Mouse (Mus musculus) myocyte (in vitro differentiated cells): ENCODE measurements at regions not wholly inside any gene's neighbourhood (a gene's known extent, or its start where the extent isn't known, plus 50 kb on each side); places are given as distances from the start of the nearest gene placed in this dataset.

Experiments used
- H3K27me3 ChIP-seq: one replicate; pipeline ENCODE4 v1.6.1; 2011; ENCODE audit not compliant: control insufficient read depth, insufficient read depth, insufficient read length
- H3K36me3 ChIP-seq: one replicate; pipeline ENCODE4 v1.6.1; 2011; ENCODE audit not compliant: control insufficient read depth, insufficient read depth
- H3K4me2 ChIP-seq: one replicate; pipeline ENCODE4 v1.6.1; 2011; ENCODE audit warnings: low read depth, control low read depth
- H3K4me3 ChIP-seq: one replicate; pipeline ENCODE4 v1.5.1; 2011; ENCODE audit warnings: mild to moderate bottlenecking, control low read depth, moderate library complexity
- H3K79me2 ChIP-seq: one replicate; pipeline ENCODE4 v1.6.1; 2011; ENCODE audit not compliant: control insufficient read depth, insufficient read depth
- H3ac ChIP-seq: one replicate; pipeline ENCODE4 v1.6.1; 2011; ENCODE audit not compliant: control insufficient read depth, insufficient read length
- CEBPB ChIP-seq: IDR thresholded peaks from 2 replicates; pipeline ENCODE4 v1.6.1; 2011; ENCODE audit warnings: mild to moderate bottlenecking, moderate library complexity; ENCODE audit not compliant: poor library complexity, insufficient read depth, severe bottlenecking
- E2F4 ChIP-seq: IDR thresholded peaks from one replicate; pipeline ENCODE4 v1.6.1; 2011; ENCODE audit warnings: mild to moderate bottlenecking, control low read depth, moderate library complexity; ENCODE audit not compliant: insufficient read depth
- MAX ChIP-seq: IDR thresholded peaks from one replicate; pipeline ENCODE4 v1.6.1; 2011; ENCODE audit warnings: low read depth, mild to moderate bottlenecking, control low read depth
- MYOD1 ChIP-seq, 3 experiments: IDR thresholded peaks; one replicate each; pipeline ENCODE4 v1.6.1; 2011; ENCODE audit warnings: control low read depth in 2 of 3, low read depth in 2 of 3, mild to moderate bottlenecking in 2 of 3, moderate library complexity in 1 of 3; ENCODE audit not compliant: insufficient read length in 2 of 3, control insufficient read depth in 1 of 3
- MYOG ChIP-seq, 3 experiments: IDR thresholded peaks; one replicate each; pipeline ENCODE4 v1.6.1; 2011; ENCODE audit warnings: control low read depth in 2 of 3, low read depth in 2 of 3, mild to moderate bottlenecking in 2 of 3; ENCODE audit not compliant: insufficient read length in 2 of 3, control insufficient read depth in 1 of 3, insufficient read depth in 1 of 3
- POLR2A ChIP-seq: IDR thresholded peaks from one replicate; pipeline ENCODE4 v1.6.1; 2011; ENCODE audit warnings: low read depth, mild to moderate bottlenecking, control low read depth, moderate library complexity; ENCODE audit not compliant: insufficient read length
- POLR2AphosphoS2 ChIP-seq: IDR thresholded peaks from one replicate; pipeline ENCODE4 v1.6.1; 2011; ENCODE audit warnings: low read depth, control low read depth; ENCODE audit not compliant: insufficient read length
- REST ChIP-seq: IDR thresholded peaks from one replicate; pipeline ENCODE4 v1.6.1; 2011; ENCODE audit warnings: mild to moderate bottlenecking, control low read depth, moderate library complexity; ENCODE audit not compliant: insufficient read depth, insufficient read length
- SRF ChIP-seq: IDR thresholded peaks from one replicate; pipeline ENCODE4 v1.6.1; 2011; ENCODE audit warnings: low read depth; ENCODE audit not compliant: control insufficient read depth, insufficient read length
- TCF12 ChIP-seq: IDR thresholded peaks from one replicate; pipeline ENCODE4 v1.6.1; 2011; ENCODE audit warnings: mild to moderate bottlenecking, control low read depth; ENCODE audit not compliant: poor library complexity, insufficient read depth, severe bottlenecking
- TCF3 ChIP-seq: IDR thresholded peaks from one replicate; pipeline ENCODE4 v1.6.1; 2011; ENCODE audit warnings: low read depth, control low read depth; ENCODE audit not compliant: insufficient read length
- USF1 ChIP-seq: IDR thresholded peaks from one replicate; pipeline ENCODE4 v1.6.1; 2011; ENCODE audit warnings: low read depth, mild to moderate bottlenecking, control low read depth, moderate library complexity

- Histone ChIP-seq H3K4me3 (no peak overlapping the region), H3K4me2 (no peak overlapping the region), H3K79me2 (no peaks in the 10 kb centered on the region), H3K36me3 (no peaks in the 10 kb centered on the region), H3K27me3 (no peaks in the 10 kb centered on the region), H3ac (no peak overlapping the region)
- no peak for TF ChIP-seq CEBPB
- TF ChIP-seq TCF3 = no peak
- TF ChIP-seq MAX = no peak
- TF ChIP-seq TCF12 = no peak
- TF ChIP-seq REST = no peak
- no peak for TF ChIP-seq MYOG (IDR thresholded peaks at IDR 0.05; ENCODE audit: control insufficient read depth in 1 of 3, insufficient read depth in 1 of 3, insufficient read length in 2 of 3, low read depth in 2 of 3)
- TF ChIP-seq USF1 = no peak
- TF ChIP-seq POLR2AphosphoS2 = no peak
- TF ChIP-seq E2F4 = no peak
- TF ChIP-seq POLR2A = no peak
- TF ChIP-seq SRF = no peak
- TF ChIP-seq MYOD1 (IDR thresholded peaks at IDR 0.05; ENCODE audit: control insufficient read depth in 1 of 3, insufficient read length in 2 of 3, low read depth in 2 of 3) = no peak
Measured at GRCm38 (mm10) chr3:42915146-42915545, 1172.7 kb downstream of the D3Ertd751e start.

GRCm38 (mm10) chr3:42935418-42935817 lies 1193.0 kb downstream of the D3Ertd751e start:
- Histone ChIP-seq H3K4me3 (no peak overlapping the region), H3K4me2 (no peak overlapping the region), H3K27me3 (no peaks in the 10 kb centered on the region), H3K79me2 (no peaks in the 10 kb centered on the region), H3K36me3 (no peaks in the 10 kb centered on the region), H3ac (no peak overlapping the region)
- no peak for TF ChIP-seq POLR2AphosphoS2
- no peak for TF ChIP-seq POLR2A
- TF ChIP-seq USF1 = no peak
- no peak for TF ChIP-seq SRF
- TF ChIP-seq REST = no peak
- TF ChIP-seq E2F4 = no peak
- no peak for TF ChIP-seq MYOD1 (IDR thresholded peaks at IDR 0.05; ENCODE audit: control insufficient read depth in 1 of 3, insufficient read length in 2 of 3, low read depth in 2 of 3)
- 0 out of 2 replicates have a peak, but pooled peaks have one; percentile 24 for TF ChIP-seq CEBPB

DNA sequence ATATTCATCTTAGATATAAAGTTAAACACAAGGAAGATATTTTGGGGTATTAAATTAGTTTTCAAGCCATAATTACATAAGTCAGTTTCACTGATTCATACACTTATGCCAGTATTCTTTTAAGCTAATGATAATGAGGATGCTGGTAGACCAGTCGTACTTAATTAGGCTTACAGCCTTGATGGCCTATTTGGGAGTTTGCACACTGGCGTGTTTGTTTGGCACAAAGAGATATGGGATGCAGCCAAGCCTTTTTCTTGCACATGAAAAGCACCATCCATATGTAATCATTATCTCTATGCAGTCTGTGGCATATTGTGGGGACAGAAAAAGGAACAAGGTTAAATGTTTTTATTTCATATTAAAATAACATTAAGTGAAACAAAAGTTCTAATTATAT lies 1234.7 kb downstream of the D3Ertd751e start:
- H3K4me3 ChIP-seq = no peak overlapping the region
- no peak overlapping the region for H3K4me2 ChIP-seq
- H3K36me3 ChIP-seq = no peaks in the 10 kb centered on the region

More for the DNA sequence above, 1234.7 kb downstream of the D3Ertd751e start:
- no peak for TF ChIP-seq SRF
- TF ChIP-seq USF1 = no peak
- TF ChIP-seq REST = no peak
- TF ChIP-seq MAX = no peak
- TF ChIP-seq TCF12 = no peak
- TF ChIP-seq MYOD1 (IDR thresholded peaks at IDR 0.05; ENCODE audit: control insufficient read depth in 1 of 3, insufficient read length in 2 of 3, low read depth in 2 of 3) = no peak
- TF ChIP-seq MYOG (IDR thresholded peaks at IDR 0.05; ENCODE audit: control insufficient read depth in 1 of 3, insufficient read depth in 1 of 3, insufficient read length in 2 of 3, low read depth in 2 of 3) = no peak
- no peak for TF ChIP-seq CEBPB
- TF ChIP-seq POLR2A = no peak
- TF ChIP-seq POLR2AphosphoS2 = no peak
- no peak for TF ChIP-seq TCF3
- TF ChIP-seq E2F4 = no peak
- Histone ChIP-seq H3K27me3 (no peaks in the 10 kb centered on the region), H3K79me2 (no peaks in the 10 kb centered on the region), H3ac (no peak overlapping the region)
